Mouse (Mus musculus) myocyte (in vitro differentiated cells): ENCODE results near the gene Snx30. TPM values are rescaled to one million over a fixed set of nuclear protein-coding genes. Genes with fewer than 3 reads are reported as not detected.

Experiments
- H3K27me3 ChIP-seq: one replicate; pipeline ENCODE4 v1.6.1; 2011; ENCODE audit not compliant: control insufficient read depth, insufficient read depth, insufficient read length
- H3K36me3 ChIP-seq: one replicate; pipeline ENCODE4 v1.6.1; 2011; ENCODE audit not compliant: control insufficient read depth, insufficient read depth
- H3K4me2 ChIP-seq: one replicate; pipeline ENCODE4 v1.6.1; 2011; ENCODE audit warnings: low read depth, control low read depth
- H3K4me3 ChIP-seq: one replicate; pipeline ENCODE4 v1.5.1; 2011; ENCODE audit warnings: mild to moderate bottlenecking, control low read depth, moderate library complexity
- H3K79me2 ChIP-seq: one replicate; pipeline ENCODE4 v1.6.1; 2011; ENCODE audit not compliant: control insufficient read depth, insufficient read depth
- H3ac ChIP-seq: one replicate; pipeline ENCODE4 v1.6.1; 2011; ENCODE audit not compliant: control insufficient read depth, insufficient read length
- CEBPB ChIP-seq: IDR thresholded peaks from 2 replicates; pipeline ENCODE4 v1.6.1; 2011; ENCODE audit warnings: mild to moderate bottlenecking, moderate library complexity; ENCODE audit not compliant: poor library complexity, insufficient read depth, severe bottlenecking
- E2F4 ChIP-seq: IDR thresholded peaks from one replicate; pipeline ENCODE4 v1.6.1; 2011; ENCODE audit warnings: mild to moderate bottlenecking, control low read depth, moderate library complexity; ENCODE audit not compliant: insufficient read depth
- MAX ChIP-seq: IDR thresholded peaks from one replicate; pipeline ENCODE4 v1.6.1; 2011; ENCODE audit warnings: low read depth, mild to moderate bottlenecking, control low read depth
- MYOD1 ChIP-seq, 3 experiments: IDR thresholded peaks; one replicate each; pipeline ENCODE4 v1.6.1; 2011; ENCODE audit warnings: control low read depth in 2 of 3, low read depth in 2 of 3, mild to moderate bottlenecking in 2 of 3, moderate library complexity in 1 of 3; ENCODE audit not compliant: insufficient read length in 2 of 3, control insufficient read depth in 1 of 3
- MYOG ChIP-seq, 3 experiments: IDR thresholded peaks; one replicate each; pipeline ENCODE4 v1.6.1; 2011; ENCODE audit warnings: control low read depth in 2 of 3, low read depth in 2 of 3, mild to moderate bottlenecking in 2 of 3; ENCODE audit not compliant: insufficient read length in 2 of 3, control insufficient read depth in 1 of 3, insufficient read depth in 1 of 3
- POLR2A ChIP-seq: IDR thresholded peaks from one replicate; pipeline ENCODE4 v1.6.1; 2011; ENCODE audit warnings: low read depth, mild to moderate bottlenecking, control low read depth, moderate library complexity; ENCODE audit not compliant: insufficient read length
- POLR2AphosphoS2 ChIP-seq: IDR thresholded peaks from one replicate; pipeline ENCODE4 v1.6.1; 2011; ENCODE audit warnings: low read depth, control low read depth; ENCODE audit not compliant: insufficient read length
- REST ChIP-seq: IDR thresholded peaks from one replicate; pipeline ENCODE4 v1.6.1; 2011; ENCODE audit warnings: mild to moderate bottlenecking, control low read depth, moderate library complexity; ENCODE audit not compliant: insufficient read depth, insufficient read length
- SRF ChIP-seq: IDR thresholded peaks from one replicate; pipeline ENCODE4 v1.6.1; 2011; ENCODE audit warnings: low read depth; ENCODE audit not compliant: control insufficient read depth, insufficient read length
- TCF12 ChIP-seq: IDR thresholded peaks from one replicate; pipeline ENCODE4 v1.6.1; 2011; ENCODE audit warnings: mild to moderate bottlenecking, control low read depth; ENCODE audit not compliant: poor library complexity, insufficient read depth, severe bottlenecking
- TCF3 ChIP-seq: IDR thresholded peaks from one replicate; pipeline ENCODE4 v1.6.1; 2011; ENCODE audit warnings: low read depth, control low read depth; ENCODE audit not compliant: insufficient read length
- USF1 ChIP-seq: IDR thresholded peaks from one replicate; pipeline ENCODE4 v1.6.1; 2011; ENCODE audit warnings: low read depth, mild to moderate bottlenecking, control low read depth, moderate library complexity
- polyA plus RNA-seq: library from polyadenylated mRNA; unstranded; fragments of >200 nt; fragmentation: generic; extraction: Trizol; gene quantifications from one replicate; pipeline ENCODE4 v1.2.1, GENCODE M21; 2012; ENCODE audit warnings: missing spikeins

Snx30 gene
- polyA plus RNA-seq, 1 experiment: 2.6 TPM

DNA sequence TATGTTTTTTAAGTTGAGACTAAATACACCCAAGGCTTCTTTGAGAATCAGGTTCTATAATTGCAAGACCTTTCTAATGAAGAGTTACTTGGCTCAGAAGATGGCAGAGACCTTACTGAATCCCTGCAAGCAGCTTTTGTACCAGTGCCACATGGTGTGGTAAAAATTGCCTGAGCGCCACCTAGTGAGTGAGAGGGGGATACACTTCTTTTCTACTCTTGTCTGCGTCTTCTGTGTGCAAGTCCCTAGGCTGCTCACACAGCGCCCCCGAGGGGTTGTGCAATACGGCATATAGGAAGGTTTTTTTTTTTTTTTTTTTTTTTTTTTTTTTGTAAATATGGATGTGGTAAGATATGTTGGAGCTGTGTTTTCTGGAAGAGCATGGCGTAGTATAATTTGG is 122.7 kb downstream of the Snx30 start:
- Histone ChIP-seq H3K36me3 (no peaks in the 10 kb centered on the region), H3K79me2 (no peaks in the 10 kb centered on the region), H3ac (no peak overlapping the region), H3K4me3 (no peak overlapping the region), H3K4me2 (no peak overlapping the region), H3K27me3 (peaks cover 15% of the 10 kb centered on the region)
- TF ChIP-seq POLR2AphosphoS2 (no peak), CEBPB (peak; percentile 65; the same call in 1 of the 2 replicates)

DNA sequence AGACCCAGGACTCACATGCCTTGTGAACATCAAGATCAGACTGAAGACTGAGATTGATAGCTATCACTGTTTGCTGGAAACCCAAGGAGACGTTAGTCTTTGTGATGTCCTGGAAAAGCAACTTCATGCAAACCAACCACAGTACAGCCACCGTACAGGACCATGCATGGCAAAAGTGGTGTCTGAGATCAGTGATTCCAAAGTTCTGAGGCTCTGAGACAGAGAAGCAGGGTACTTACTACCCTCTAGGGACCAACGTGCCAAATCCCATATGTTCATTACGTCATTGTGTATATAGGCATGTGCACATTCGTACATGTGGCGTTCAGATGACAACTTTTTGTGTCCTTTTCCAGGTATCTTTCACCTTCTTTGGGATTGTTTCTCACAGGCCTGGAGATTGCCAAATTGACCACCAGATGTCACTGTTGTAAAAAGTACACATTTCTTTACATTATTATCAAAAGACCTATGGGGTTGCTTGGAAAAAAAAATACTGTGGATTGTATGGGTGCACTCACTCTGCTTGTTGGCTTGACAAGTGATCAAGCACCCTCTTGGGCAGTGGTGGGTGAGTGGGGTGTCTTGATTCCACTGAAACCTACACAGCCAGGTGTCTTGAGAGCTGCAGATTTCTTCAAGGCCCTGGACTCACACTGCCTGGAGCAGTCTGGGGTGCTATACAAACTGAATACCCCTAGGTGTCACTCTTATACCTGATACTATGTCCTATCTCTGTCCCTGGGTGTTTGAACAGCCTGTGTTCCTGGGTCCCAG is 127.1 kb downstream of the Snx30 start:
- H3ac ChIP-seq: no peak overlapping the region
- no peak for TF ChIP-seq CEBPB
- TF ChIP-seq TCF12: no peak
- no peak for TF ChIP-seq REST
- TF ChIP-seq E2F4: no peak
- no peak for TF ChIP-seq MYOG (IDR thresholded peaks at IDR 0.05; ENCODE audit: control insufficient read depth in 1 of 3, insufficient read depth in 1 of 3, insufficient read length in 2 of 3, low read depth in 2 of 3)
- TF ChIP-seq MYOD1 (IDR thresholded peaks at IDR 0.05; ENCODE audit: control insufficient read depth in 1 of 3, insufficient read length in 2 of 3, low read depth in 2 of 3): no peak
- no peak for TF ChIP-seq POLR2A
- TF ChIP-seq SRF: no peak
- TF ChIP-seq POLR2AphosphoS2: no peak
- no peak for TF ChIP-seq MAX
- TF ChIP-seq TCF3: no peak
- TF ChIP-seq USF1: no peak
- peaks cover 7% of the 10 kb centered on the region for H3K27me3 ChIP-seq
- H3K4me2 ChIP-seq: no peak overlapping the region
- no peak overlapping the region for H3K4me3 ChIP-seq
- H3K79me2 ChIP-seq: no peaks in the 10 kb centered on the region
- no peaks in the 10 kb centered on the region for H3K36me3 ChIP-seq

- no peak overlapping the region for H3K4me2 ChIP-seq
- TF ChIP-seq CEBPB: no peak
- TF ChIP-seq USF1: no peak
- no peak for TF ChIP-seq TCF12
- no peak for TF ChIP-seq POLR2AphosphoS2
- no peak for TF ChIP-seq MYOG (IDR thresholded peaks at IDR 0.05; ENCODE audit: control insufficient read depth in 1 of 3, insufficient read depth in 1 of 3, insufficient read length in 2 of 3, low read depth in 2 of 3)
- TF ChIP-seq SRF: no peak
- no peaks in the 10 kb centered on the region for H3K36me3 ChIP-seq
- no peaks in the 10 kb centered on the region for H3K79me2 ChIP-seq
- H3K4me3 ChIP-seq: no peak overlapping the region
- no peak overlapping the region for H3ac ChIP-seq
- peaks cover 11% of the 10 kb centered on the region for H3K27me3 ChIP-seq
These were observed 131.9 kb downstream of the Snx30 start for GRCm38 (mm10) chr4:59937543-59937942.

Other genes with a start within 250 kb of the Snx30 start
- gene Hsdl2, start 224.3 kb upstream of the Snx30 start, polyA plus RNA-seq: 9.5 TPM
- gene E130308A19Rik, start 179.6 kb upstream of the Snx30 start, polyA plus RNA-seq: 3.0 TPM
- gene Inip, start 4.3 kb upstream of the Snx30 start, polyA plus RNA-seq: 7.4 TPM
- not detected for gene Slc46a2, start 109.2 kb downstream of the Snx30 start, polyA plus RNA-seq
- not detected for gene Mup4, start 154.9 kb downstream of the Snx30 start, polyA plus RNA-seq
- gene Mup6, start 158.5 kb downstream of the Snx30 start, polyA plus RNA-seq: not detected